Mouse (Mus musculus) thymus, adult 2 months (tissue): ENCODE results near the gene Cpsf2.

Experiments used
- CTCF ChIP-seq: fragments of 200-500 bp; IDR thresholded peaks from 2 replicates; pipeline ENCODE4 v1.5.1; 2012; ENCODE audit warnings: mild to moderate bottlenecking, control low read depth, low read length, moderate library complexity, borderline replicate concordance; ENCODE audit not compliant: control insufficient read depth, poor library complexity, insufficient read depth; ENCODE audit errors: extremely low read depth
- POLR2A ChIP-seq: fragments of 200-500 bp; IDR thresholded peaks from 2 replicates; pipeline ENCODE4 v1.6.1; 2012; ENCODE audit warnings: mild to moderate bottlenecking, low read length, control low read depth, moderate library complexity; ENCODE audit not compliant: control insufficient read depth, poor library complexity, insufficient read depth; ENCODE audit errors: extremely low read depth

GRCm38 (mm10) chr12:102029892-102030446, 54.2 kb downstream of the Cpsf2 start:
- no peak for TF ChIP-seq CTCF
- no peak for TF ChIP-seq POLR2A
